Mouse (Mus musculus): ENCODE results near the gene Zfp865. TPM values are rescaled to one million over a fixed set of nuclear protein-coding genes. Genes with fewer than 3 reads are reported as not detected.

Zfp865 gene
- polyA plus RNA-seq, 1 experiment: 18.1 TPM

- Histone ChIP-seq H3ac (ENCODE audit: control insufficient read depth, insufficient read length) (peak overlapping the region; percentile 74), H3K4me3 (peak overlapping the region; percentile 48), H3K27me3 (ENCODE audit: control insufficient read depth, insufficient read depth, insufficient read length) (no peaks in the 10 kb centered on the region), H3K36me3 (ENCODE audit: control insufficient read depth, insufficient read depth) (peaks cover 34% of the 10 kb centered on the region), H3K79me2 (ENCODE audit: control insufficient read depth, insufficient read depth) (peaks cover 61% of the 10 kb centered on the region), H3K4me2 (ENCODE audit: low read depth) (peak overlapping the region; percentile 77)
- TF ChIP-seq REST (IDR thresholded peaks at IDR 0.05; ENCODE audit: insufficient read depth, insufficient read length): no peak
- TF ChIP-seq TCF3 (IDR thresholded peaks at IDR 0.05; ENCODE audit: insufficient read length, low read depth): no peak
- TF ChIP-seq POLR2A (IDR thresholded peaks at IDR 0.05; ENCODE audit: insufficient read length, low read depth): no peak
- no peak for TF ChIP-seq MYOG (IDR thresholded peaks at IDR 0.05; ENCODE audit: control insufficient read depth in 1 of 3, insufficient read depth in 1 of 3, insufficient read length in 2 of 3, low read depth in 2 of 3)
- no peak for TF ChIP-seq MYOD1 (IDR thresholded peaks at IDR 0.05; ENCODE audit: control insufficient read depth in 1 of 3, insufficient read length in 2 of 3, low read depth in 2 of 3)
- no peak for TF ChIP-seq E2F4 (IDR thresholded peaks at IDR 0.05; ENCODE audit: insufficient read depth)
- no peak for TF ChIP-seq SRF (IDR thresholded peaks at IDR 0.05; ENCODE audit: control insufficient read depth, insufficient read length, low read depth)
- TF ChIP-seq CEBPB (IDR thresholded peaks at IDR 0.05; ENCODE audit: insufficient read depth, poor library complexity, severe bottlenecking): no peak
- TF ChIP-seq USF1 (IDR thresholded peaks at IDR 0.05; ENCODE audit: low read depth): no peak
- TF ChIP-seq TCF12 (IDR thresholded peaks at IDR 0.05; ENCODE audit: insufficient read depth, poor library complexity, severe bottlenecking): no peak
- no peak for TF ChIP-seq POLR2AphosphoS2 (IDR thresholded peaks at IDR 0.05; ENCODE audit: insufficient read length, low read depth)
- TF ChIP-seq MAX (IDR thresholded peaks at IDR 0.05; ENCODE audit: low read depth): no peak
Measured at GRCm38 (mm10) chr7:5081241-5081640, 61.1 kb downstream of the Zfp865 start.

DNA sequence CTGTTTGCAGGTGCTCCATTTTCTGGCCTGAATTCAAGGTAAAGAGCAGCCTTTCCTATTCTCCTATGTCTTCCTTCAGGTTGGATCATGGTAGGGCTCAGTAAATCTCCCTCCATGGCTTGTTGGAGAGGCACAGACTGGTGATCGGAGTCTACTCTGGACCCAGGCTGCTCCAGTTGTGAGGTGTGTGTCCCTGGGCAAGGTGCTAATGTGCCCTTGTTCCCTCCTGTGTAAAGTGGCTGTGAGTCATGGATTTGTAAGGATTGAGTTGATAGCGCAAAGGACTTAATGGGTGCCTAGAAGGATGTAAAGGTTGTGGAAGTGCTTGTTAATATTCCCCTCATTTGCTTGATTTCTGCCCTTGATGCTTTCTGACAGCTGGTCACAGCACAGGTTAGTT is 61.8 kb downstream of the Zfp865 start:
- Histone ChIP-seq H3K4me3 (peak overlapping the region; percentile 48), H3K27me3 (ENCODE audit: control insufficient read depth, insufficient read depth, insufficient read length) (no peaks in the 10 kb centered on the region), H3ac (ENCODE audit: control insufficient read depth, insufficient read length) (no peak overlapping the region), H3K36me3 (ENCODE audit: control insufficient read depth, insufficient read depth) (peaks cover 27% of the 10 kb centered on the region), H3K79me2 (ENCODE audit: control insufficient read depth, insufficient read depth) (peaks cover 62% of the 10 kb centered on the region), H3K4me2 (ENCODE audit: low read depth) (peak overlapping the region; percentile 77)
- no peak for TF ChIP-seq MYOG (IDR thresholded peaks at IDR 0.05; ENCODE audit: control insufficient read depth in 1 of 3, insufficient read depth in 1 of 3, insufficient read length in 2 of 3, low read depth in 2 of 3)
- TF ChIP-seq TCF3 (IDR thresholded peaks at IDR 0.05; ENCODE audit: insufficient read length, low read depth): no peak
- TF ChIP-seq CEBPB (IDR thresholded peaks at IDR 0.05; ENCODE audit: insufficient read depth, poor library complexity, severe bottlenecking): no peak
- TF ChIP-seq SRF (IDR thresholded peaks at IDR 0.05; ENCODE audit: control insufficient read depth, insufficient read length, low read depth): no peak
- no peak for TF ChIP-seq E2F4 (IDR thresholded peaks at IDR 0.05; ENCODE audit: insufficient read depth)
- TF ChIP-seq USF1 (IDR thresholded peaks at IDR 0.05; ENCODE audit: low read depth): no peak
- TF ChIP-seq MAX (IDR thresholded peaks at IDR 0.05; ENCODE audit: low read depth): no peak
- no peak for TF ChIP-seq REST (IDR thresholded peaks at IDR 0.05; ENCODE audit: insufficient read depth, insufficient read length)
- TF ChIP-seq POLR2AphosphoS2 (IDR thresholded peaks at IDR 0.05; ENCODE audit: insufficient read length, low read depth): no peak
- TF ChIP-seq TCF12 (IDR thresholded peaks at IDR 0.05; ENCODE audit: insufficient read depth, poor library complexity, severe bottlenecking): no peak
- TF ChIP-seq MYOD1 (IDR thresholded peaks at IDR 0.05; ENCODE audit: control insufficient read depth in 1 of 3, insufficient read length in 2 of 3, low read depth in 2 of 3): no peak
- TF ChIP-seq POLR2A (IDR thresholded peaks at IDR 0.05; ENCODE audit: insufficient read length, low read depth): no peak

DNA sequence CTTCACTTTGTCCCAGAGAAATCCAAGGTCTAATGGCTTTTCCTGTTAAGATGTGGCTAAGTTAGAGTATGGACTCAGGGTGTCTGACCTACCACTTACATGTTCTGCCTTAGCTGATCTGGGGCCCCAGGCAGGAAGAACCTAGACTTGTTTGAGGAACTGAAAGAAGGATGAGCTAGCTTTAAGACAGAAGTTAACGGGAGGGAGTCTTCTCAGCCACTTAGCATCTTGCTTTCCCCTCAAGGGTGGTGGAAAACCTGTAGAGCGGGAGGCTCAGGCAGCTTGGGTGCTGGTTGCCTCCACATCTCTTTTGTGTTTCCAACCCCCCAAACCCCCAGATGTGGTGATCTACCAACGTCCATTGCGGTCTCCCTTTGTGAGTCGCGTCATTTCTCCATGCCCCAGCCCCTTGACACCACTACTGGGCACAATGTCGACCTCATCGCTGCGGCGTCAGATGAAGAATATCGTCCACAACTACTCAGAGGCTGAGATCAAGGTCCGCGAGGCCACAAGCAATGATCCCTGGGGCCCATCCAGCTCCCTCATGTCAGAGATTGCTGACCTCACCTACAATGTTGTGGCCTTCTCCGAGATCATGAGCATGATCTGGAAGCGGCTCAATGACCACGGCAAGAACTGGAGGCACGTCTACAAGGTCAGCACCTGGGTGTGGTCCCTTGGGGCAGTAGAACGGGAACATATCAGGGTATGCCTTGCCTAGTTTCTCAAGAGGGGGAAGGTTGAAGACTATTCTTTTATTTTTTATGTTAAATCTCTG is 63.3 kb downstream of the Zfp865 start:
- no peak for TF ChIP-seq POLR2A (IDR thresholded peaks at IDR 0.05; ENCODE audit: insufficient read length, low read depth)
- TF ChIP-seq E2F4 (IDR thresholded peaks at IDR 0.05; ENCODE audit: insufficient read depth): no peak
- TF ChIP-seq REST (IDR thresholded peaks at IDR 0.05; ENCODE audit: insufficient read depth, insufficient read length): no peak
- TF ChIP-seq MYOG (IDR thresholded peaks at IDR 0.05; ENCODE audit: control insufficient read depth in 1 of 3, insufficient read depth in 1 of 3, insufficient read length in 2 of 3, low read depth in 2 of 3): no peak
- TF ChIP-seq TCF3 (IDR thresholded peaks at IDR 0.05; ENCODE audit: insufficient read length, low read depth): no peak
- TF ChIP-seq CEBPB (IDR thresholded peaks at IDR 0.05; ENCODE audit: insufficient read depth, poor library complexity, severe bottlenecking): no peak
- TF ChIP-seq POLR2AphosphoS2 (IDR thresholded peaks at IDR 0.05; ENCODE audit: insufficient read length, low read depth): no peak
- TF ChIP-seq MAX (IDR thresholded peaks at IDR 0.05; ENCODE audit: low read depth): no peak
- no peak for TF ChIP-seq USF1 (IDR thresholded peaks at IDR 0.05; ENCODE audit: low read depth)
- TF ChIP-seq MYOD1 (IDR thresholded peaks at IDR 0.05; ENCODE audit: control insufficient read depth in 1 of 3, insufficient read length in 2 of 3, low read depth in 2 of 3): no peak
- TF ChIP-seq SRF (IDR thresholded peaks at IDR 0.05; ENCODE audit: control insufficient read depth, insufficient read length, low read depth): no peak
- TF ChIP-seq TCF12 (IDR thresholded peaks at IDR 0.05; ENCODE audit: insufficient read depth, poor library complexity, severe bottlenecking): no peak
- Histone ChIP-seq H3K36me3 (ENCODE audit: control insufficient read depth, insufficient read depth) (peaks cover 14% of the 10 kb centered on the region), H3K4me2 (ENCODE audit: low read depth) (no peak overlapping the region), H3ac (ENCODE audit: control insufficient read depth, insufficient read length) (no peak overlapping the region), H3K4me3 (no peak overlapping the region), H3K27me3 (ENCODE audit: control insufficient read depth, insufficient read depth, insufficient read length) (no peaks in the 10 kb centered on the region), H3K79me2 (ENCODE audit: control insufficient read depth, insufficient read depth) (peaks cover 73% of the 10 kb centered on the region)

- no peak overlapping the region for H3K4me3 ChIP-seq
- H3K79me2 ChIP-seq (ENCODE audit: control insufficient read depth, insufficient read depth): peaks cover 92% of the 10 kb centered on the region
- no peaks in the 10 kb centered on the region for H3K27me3 ChIP-seq (ENCODE audit: control insufficient read depth, insufficient read depth, insufficient read length)
- H3ac ChIP-seq (ENCODE audit: control insufficient read depth, insufficient read length): no peak overlapping the region
- H3K4me2 ChIP-seq (ENCODE audit: low read depth): no peak overlapping the region
- TF ChIP-seq USF1 (IDR thresholded peaks at IDR 0.05; ENCODE audit: low read depth) (no peak), MYOG (IDR thresholded peaks at IDR 0.05; ENCODE audit: control insufficient read depth in 1 of 3, insufficient read depth in 1 of 3, insufficient read length in 2 of 3, low read depth in 2 of 3) (no peak), CEBPB (IDR thresholded peaks at IDR 0.05; ENCODE audit: insufficient read depth, poor library complexity, severe bottlenecking) (no peak), TCF12 (IDR thresholded peaks at IDR 0.05; ENCODE audit: insufficient read depth, poor library complexity, severe bottlenecking) (no peak)
- H3K36me3 ChIP-seq (ENCODE audit: control insufficient read depth, insufficient read depth): peaks cover 23% of the 10 kb centered on the region
Measured at GRCm38 (mm10) chr7:5085512-5085911, 65.3 kb downstream of the Zfp865 start.

Other genes starting within 250 kb of the Zfp865 start
- gene Fam71e2, start 249.1 kb upstream of the Zfp865 start, polyA plus RNA-seq (2012; fragmentation: generic; extraction: Trizol): not detected
- 0.56 TPM for gene Il11, start 237.5 kb upstream of the Zfp865 start, polyA plus RNA-seq (2012; fragmentation: generic; extraction: Trizol)
- gene Tmem190, start 237.4 kb upstream of the Zfp865 start, polyA plus RNA-seq (2012; fragmentation: generic; extraction: Trizol): not detected
- 7.1 TPM for gene Tmem238, start 230.7 kb upstream of the Zfp865 start, polyA plus RNA-seq (2012; fragmentation: generic; extraction: Trizol)
- gene Rpl28, start 227.5 kb upstream of the Zfp865 start, polyA plus RNA-seq (2012; fragmentation: generic; extraction: Trizol): 3,329 TPM
- gene Ube2s, start 207.8 kb upstream of the Zfp865 start, polyA plus RNA-seq (2012; fragmentation: generic; extraction: Trizol): 261 TPM
- not detected for gene Shisa7, start 175.7 kb upstream of the Zfp865 start, polyA plus RNA-seq (2012; fragmentation: generic; extraction: Trizol)
- gene Isoc2b, start 150.1 kb upstream of the Zfp865 start, polyA plus RNA-seq (2012; fragmentation: generic; extraction: Trizol): 0.65 TPM
- gene Isoc2a, start 143.2 kb upstream of the Zfp865 start, polyA plus RNA-seq (2012; fragmentation: generic; extraction: Trizol): 3.3 TPM
- gene Gm36210, start 113.9 kb upstream of the Zfp865 start, polyA plus RNA-seq (2012; fragmentation: generic; extraction: Trizol): not detected
- 8.0 TPM for gene Zfp628, start 105.2 kb upstream of the Zfp865 start, polyA plus RNA-seq (2012; fragmentation: generic; extraction: Trizol)
- 3.1 TPM for gene Nat14, start 98.3 kb upstream of the Zfp865 start, polyA plus RNA-seq (2012; fragmentation: generic; extraction: Trizol)
- 13.6 TPM for gene Ssc5d, start 94.6 kb upstream of the Zfp865 start, polyA plus RNA-seq (2012; fragmentation: generic; extraction: Trizol)
- 7.1 TPM for gene Sbk2, start 56.0 kb upstream of the Zfp865 start, polyA plus RNA-seq (2012; fragmentation: generic; extraction: Trizol)
- 0.34 TPM for gene Sbk3, start 49.2 kb upstream of the Zfp865 start, polyA plus RNA-seq (2012; fragmentation: generic; extraction: Trizol)
- gene Zfp579, start 24.2 kb upstream of the Zfp865 start, polyA plus RNA-seq (2012; fragmentation: generic; extraction: Trizol): 16.3 TPM
- 15.7 TPM for gene Zfp524, start 6.0 kb upstream of the Zfp865 start, polyA plus RNA-seq (2012; fragmentation: generic; extraction: Trizol)
- gene Fiz1, start 5.7 kb upstream of the Zfp865 start, polyA plus RNA-seq (2012; fragmentation: generic; extraction: Trizol): 22.8 TPM
- not detected for gene Gm44973, start 4.9 kb upstream of the Zfp865 start, polyA plus RNA-seq (2012; fragmentation: generic; extraction: Trizol)
- gene Ccdc106, start 177 bp downstream of the Zfp865 start, polyA plus RNA-seq (2012; fragmentation: generic; extraction: Trizol): 0.19 TPM
- gene 4632433K11Rik, start 13.7 kb downstream of the Zfp865 start, polyA plus RNA-seq (2012; fragmentation: generic; extraction: Trizol): not detected
- 1.5 TPM for gene Zfp784, start 18.1 kb downstream of the Zfp865 start, polyA plus RNA-seq (2012; fragmentation: generic; extraction: Trizol)
- gene Zfp580, start 31.2 kb downstream of the Zfp865 start, polyA plus RNA-seq (2012; fragmentation: generic; extraction: Trizol): 13.1 TPM
- gene U2af2, start 41.8 kb downstream of the Zfp865 start, polyA plus RNA-seq (2012; fragmentation: generic; extraction: Trizol): 159 TPM
- gene Epn1, start 59.9 kb downstream of the Zfp865 start, polyA plus RNA-seq (2012; fragmentation: generic; extraction: Trizol): 118 TPM
- gene Rfpl4, start 96.6 kb downstream of the Zfp865 start, polyA plus RNA-seq (2012; fragmentation: generic; extraction: Trizol): not detected
- gene Rasl2-9, start 105.6 kb downstream of the Zfp865 start, polyA plus RNA-seq (2012; fragmentation: generic; extraction: Trizol): 0.10 TPM
- gene Vmn1r55, start 129.3 kb downstream of the Zfp865 start, polyA plus RNA-seq (2012; fragmentation: generic; extraction: Trizol): not detected
- gene Vmn1r56, start 176.4 kb downstream of the Zfp865 start, polyA plus RNA-seq (2012; fragmentation: generic; extraction: Trizol): not detected
- gene Vmn1r57, start 198.1 kb downstream of the Zfp865 start, polyA plus RNA-seq (2012; fragmentation: generic; extraction: Trizol): not detected

Data from myocyte (in vitro differentiated cells).